Mouse (Mus musculus) liver, postnatal 0 days (tissue): Measurements from ENCODE around the gene Tcn2.

ENCODE experiments used
- CTCF ChIP-seq: sonication (generic); IDR thresholded peaks from 2 replicates; pipeline ENCODE4 v1.5.1; 2016; ENCODE audit warnings: antibody characterized with exemption, low read depth
- EP300 ChIP-seq: IDR thresholded peaks from 2 replicates; pipeline ENCODE4 v1.6.1; 2016; ENCODE audit warnings: antibody characterized with exemption, low read depth, mild to moderate bottlenecking

DNA sequence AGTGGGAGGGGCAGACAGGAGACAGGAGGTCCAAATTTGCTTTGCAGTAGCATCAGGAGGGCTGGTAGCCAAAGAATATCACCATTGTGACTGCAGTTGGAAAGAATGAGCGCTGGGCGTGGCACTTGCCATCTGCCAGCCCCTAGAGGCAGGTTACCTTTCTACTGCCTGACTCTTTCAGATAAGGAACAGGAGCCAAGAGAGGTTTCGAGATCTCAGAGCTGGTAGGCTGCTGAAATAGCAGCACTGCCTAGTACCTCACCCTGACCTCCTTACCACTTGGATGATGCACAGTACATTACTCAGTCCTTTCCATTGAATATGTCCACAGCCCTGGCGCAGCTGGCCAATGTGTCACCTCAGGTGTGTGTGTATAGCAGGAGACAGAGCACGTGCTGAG lies 44.6 kb downstream of the Tcn2 start:
- TF ChIP-seq CTCF (no peak), EP300 (no peak)
